Mouse (Mus musculus): ENCODE measurements around the gene Trim72.

DNA sequence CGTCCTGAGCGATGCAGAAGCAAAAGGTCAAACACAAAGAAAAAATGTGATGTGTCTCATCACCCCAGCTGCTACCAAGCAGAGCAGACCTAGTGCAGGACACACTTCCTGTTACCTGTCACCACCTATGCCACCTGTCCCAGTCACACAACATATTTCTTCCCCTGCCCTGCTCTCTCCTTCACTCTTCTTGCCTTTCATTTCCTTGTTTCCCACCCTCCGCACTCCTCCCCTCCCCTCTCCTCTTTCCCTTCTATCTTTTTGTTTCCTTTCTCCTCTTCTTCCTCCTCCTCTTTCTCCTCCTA, 29.2 kb downstream of the Trim72 start:
- TF ChIP-seq USF1 (IDR thresholded peaks at IDR 0.05; ENCODE audit: low read depth), result no peak
- no peak for TF ChIP-seq TCF3 (IDR thresholded peaks at IDR 0.05; ENCODE audit: insufficient read length, low read depth)
- TF ChIP-seq E2F4 (IDR thresholded peaks at IDR 0.05; ENCODE audit: insufficient read depth), result no peak
- no peak for TF ChIP-seq POLR2A (IDR thresholded peaks at IDR 0.05; ENCODE audit: insufficient read length, low read depth)
- no peak for TF ChIP-seq CEBPB (IDR thresholded peaks at IDR 0.05; ENCODE audit: insufficient read depth, poor library complexity, severe bottlenecking)
- TF ChIP-seq POLR2AphosphoS2 (IDR thresholded peaks at IDR 0.05; ENCODE audit: insufficient read length, low read depth), result no peak
- no peak for TF ChIP-seq TCF12 (IDR thresholded peaks at IDR 0.05; ENCODE audit: insufficient read depth, poor library complexity, severe bottlenecking)
- TF ChIP-seq MYOG (IDR thresholded peaks at IDR 0.05; ENCODE audit: control insufficient read depth in 1 of 3, insufficient read depth in 1 of 3, insufficient read length in 2 of 3, low read depth in 2 of 3), result no peak
